Mouse (Mus musculus) heart, adult 8-10 months (tissue): ENCODE data around the gene Lrr1. TPM values are rescaled to one million over a fixed set of nuclear protein-coding genes. Genes with fewer than 3 reads are reported as not detected.
"Not testable (repeated sequence)": the region's sequence is repeated elsewhere in the genome, so short reads cannot be mapped to it uniquely, and the experiment has no call there.

Source experiments
- DNase-seq: peaks from one replicate; pipeline ENCODE4 v3.0.0; 2022; ENCODE audit warnings: low spot score
- total RNA-seq, 4 experiments: library from RNA; stranded (reverse); gene quantifications; 2 replicates each; pipeline ENCODE4 v1.2.4; 2022

Lrr1 gene
- total RNA-seq, 4 experiments from 2014 or later, result not detected

DNA sequence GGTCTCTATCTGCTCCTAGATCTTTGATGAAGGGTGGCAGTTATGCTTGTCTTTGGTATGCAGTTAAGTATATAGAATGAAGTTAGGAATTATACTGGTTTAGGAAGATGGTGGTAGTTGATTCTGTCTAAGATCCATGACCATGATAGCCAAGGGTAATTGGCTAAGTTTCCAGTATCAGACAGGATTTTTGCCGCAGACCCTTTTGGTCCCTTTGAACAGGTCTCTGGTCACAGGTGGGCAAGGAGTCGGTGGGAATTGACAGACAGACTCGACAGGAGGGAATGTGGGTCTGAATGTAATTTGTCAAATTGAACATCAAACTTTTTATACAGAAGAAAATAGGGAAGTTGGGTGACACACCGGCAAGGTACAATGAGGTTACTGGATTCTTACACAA lies 5.0 kb upstream of the Lrr1 start:
- not testable (repeated sequence) for DNase-seq

DNA sequence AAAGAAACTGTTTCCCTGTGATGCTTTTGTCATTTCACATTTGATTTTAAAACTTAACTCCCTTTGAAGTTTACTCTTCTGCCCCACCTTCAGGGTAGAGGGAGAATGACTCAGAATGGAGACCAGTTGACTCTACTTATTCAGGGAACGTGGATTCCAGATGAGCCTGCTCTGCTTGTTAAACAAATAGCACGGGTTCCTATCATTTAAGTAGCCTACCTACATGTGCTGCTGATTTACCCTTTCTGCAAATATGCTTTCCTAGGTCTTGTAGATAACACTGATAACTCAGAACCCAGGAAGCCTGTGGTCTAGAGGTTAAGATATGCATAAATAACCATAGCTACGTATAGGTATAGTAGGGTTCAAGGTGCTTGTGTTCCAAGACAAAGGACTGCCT lies 3.7 kb upstream of the Lrr1 start:
- no peak for DNase-seq

DNA sequence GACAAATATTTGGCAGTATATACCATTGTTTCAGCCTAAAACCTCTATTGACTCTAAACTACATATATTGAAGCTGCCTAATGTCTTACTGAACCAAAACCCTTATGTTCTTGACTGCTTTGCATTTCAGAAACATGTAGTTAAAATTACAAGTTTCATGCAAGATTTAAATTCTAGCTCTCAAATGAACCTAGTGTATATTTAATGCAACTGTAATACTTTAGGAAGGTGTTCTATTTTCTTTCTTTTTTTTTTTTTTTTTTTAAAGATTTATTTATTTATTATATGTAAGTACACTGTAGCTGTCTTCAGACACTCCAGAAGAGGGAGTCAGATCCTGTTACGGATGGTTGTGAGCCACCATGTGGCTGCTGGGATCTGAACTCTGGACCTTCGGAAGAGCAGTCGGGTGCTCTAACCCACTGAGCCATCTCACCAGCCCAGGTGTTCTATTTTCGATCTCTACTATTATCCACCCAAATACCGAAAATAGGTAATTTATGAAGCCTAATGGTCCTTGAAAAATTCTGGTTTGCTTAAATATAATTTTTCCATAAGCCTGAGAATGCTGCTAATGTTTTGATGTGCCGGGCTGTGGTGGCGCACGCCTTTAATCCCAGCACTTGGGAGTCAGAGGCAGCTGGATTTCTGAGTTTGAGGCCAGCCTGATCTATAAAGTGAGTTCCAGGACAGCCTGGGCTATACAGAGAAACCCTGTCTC lies 1.6 kb upstream of the Lrr1 start:
- not testable (repeated sequence) for DNase-seq

DNA sequence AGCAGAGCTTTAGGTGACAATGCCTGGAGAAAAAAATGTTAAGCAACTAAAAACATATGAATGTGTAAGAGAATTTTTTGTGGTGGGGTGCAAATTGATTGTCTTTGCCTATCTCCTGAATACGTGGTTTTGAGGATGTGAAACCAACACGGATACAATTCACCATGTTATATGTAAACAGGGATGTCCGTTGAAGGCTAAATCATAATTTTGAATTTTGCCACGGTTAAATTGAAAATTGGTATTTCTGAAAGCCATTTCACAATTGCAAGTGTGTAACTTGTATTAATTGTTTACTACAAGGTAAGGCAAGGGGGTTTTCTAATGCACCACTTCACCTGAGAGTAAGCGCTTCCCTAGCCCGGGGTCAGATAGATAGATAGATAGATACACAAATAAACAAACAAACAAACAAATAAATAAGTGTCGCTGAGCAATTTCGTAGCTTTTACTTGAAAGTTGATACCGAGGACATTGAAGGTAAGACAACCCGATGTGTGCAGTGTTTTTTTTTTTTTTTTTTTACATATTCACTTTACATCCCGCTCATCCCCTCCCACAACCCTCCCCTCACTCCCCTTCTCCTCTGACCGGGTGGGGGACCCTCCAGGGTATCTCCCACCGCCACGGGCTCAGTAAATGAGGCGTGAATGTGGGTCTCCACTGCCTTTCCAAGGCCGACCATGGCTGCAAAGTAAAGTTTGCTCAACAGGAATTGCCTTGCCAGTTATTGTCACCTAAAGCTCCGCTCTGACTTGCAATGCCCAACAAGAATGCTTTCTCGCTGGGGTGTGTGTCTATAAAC lies 756 bp upstream of the Lrr1 start:
- no peak for DNase-seq

DNA sequence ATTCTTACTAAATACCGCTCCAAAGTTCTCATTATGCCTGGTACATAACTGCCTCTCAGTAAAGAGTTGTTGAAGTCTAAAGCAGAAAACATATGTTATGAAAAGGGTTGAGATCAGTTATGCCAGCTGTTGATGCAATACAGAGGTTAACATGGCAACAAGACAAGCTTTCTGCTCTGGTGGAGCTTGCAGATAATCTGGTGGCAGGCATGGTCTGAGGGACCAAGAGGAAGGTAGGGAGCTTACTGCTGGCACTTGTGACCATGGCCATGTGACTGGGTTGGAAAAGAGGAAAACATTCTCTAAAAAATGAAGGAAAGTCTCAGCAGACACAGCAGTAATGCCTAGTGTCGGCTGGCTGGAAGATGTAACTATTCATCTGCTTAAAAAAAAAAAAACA lies 2.7 kb downstream of the Lrr1 start:
- DNase-seq, result no peak

DNA sequence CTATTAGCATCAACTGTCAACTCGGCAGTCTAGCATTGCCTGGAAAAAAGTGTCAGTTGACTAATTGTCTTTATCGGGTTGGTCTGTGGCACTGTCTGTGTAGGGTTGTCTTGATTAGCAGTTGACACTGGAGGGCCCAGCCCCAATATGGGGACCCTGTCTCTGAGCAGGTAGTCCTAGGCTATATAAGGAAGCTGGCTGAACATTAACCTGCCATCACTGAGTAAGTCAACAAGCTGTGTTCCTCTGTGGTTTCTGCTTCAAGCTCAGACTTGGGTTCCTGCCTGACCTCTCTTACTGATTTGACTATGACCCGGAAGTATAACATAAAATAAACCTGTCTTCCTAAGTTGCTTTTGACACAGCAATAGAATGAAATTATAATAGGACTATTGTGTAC lies 7.4 kb downstream of the Lrr1 start:
- no peak for DNase-seq

DNA sequence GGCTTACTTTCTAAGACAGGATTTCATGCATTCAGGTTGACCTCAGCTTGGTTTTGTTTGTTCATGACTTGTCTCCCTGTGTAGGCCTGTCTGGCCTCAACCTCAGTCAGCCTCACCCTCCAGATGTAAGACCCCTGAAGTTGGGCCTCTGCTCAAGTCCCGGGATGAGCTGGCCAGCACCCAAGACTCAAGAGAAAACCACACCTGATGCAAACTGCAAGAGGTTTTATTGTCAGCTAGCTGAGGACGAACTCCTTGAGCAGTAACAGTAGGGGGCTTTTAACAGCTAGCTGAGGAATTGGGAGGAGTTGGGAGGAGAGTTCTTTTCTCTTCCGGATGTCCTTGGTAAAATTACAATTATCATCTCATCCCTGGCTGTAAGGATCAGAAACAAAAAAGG lies 8.9 kb downstream of the Lrr1 start:
- DNase-seq, result no peak

DNA sequence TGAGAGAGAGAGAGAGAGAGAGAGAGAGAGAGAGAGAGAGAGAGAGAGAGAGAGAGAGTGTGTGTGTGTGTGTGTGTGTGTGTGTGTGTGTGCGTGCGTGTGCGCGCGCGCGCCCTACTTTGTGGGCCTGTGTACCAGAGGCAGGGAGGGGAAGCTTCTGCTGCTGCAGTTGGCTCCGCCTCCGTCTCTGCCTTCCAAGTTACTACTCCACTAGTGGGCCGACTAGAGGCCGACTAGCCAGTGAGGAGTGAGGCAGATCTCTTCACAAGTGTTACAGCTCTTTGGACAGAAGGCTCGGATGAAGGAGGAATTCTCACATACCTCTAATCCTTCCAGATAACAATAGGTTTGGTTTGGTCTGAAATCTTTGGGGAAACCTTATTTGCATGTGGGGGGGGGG lies 10.8 kb downstream of the Lrr1 start:
- no peak for DNase-seq

DNA sequence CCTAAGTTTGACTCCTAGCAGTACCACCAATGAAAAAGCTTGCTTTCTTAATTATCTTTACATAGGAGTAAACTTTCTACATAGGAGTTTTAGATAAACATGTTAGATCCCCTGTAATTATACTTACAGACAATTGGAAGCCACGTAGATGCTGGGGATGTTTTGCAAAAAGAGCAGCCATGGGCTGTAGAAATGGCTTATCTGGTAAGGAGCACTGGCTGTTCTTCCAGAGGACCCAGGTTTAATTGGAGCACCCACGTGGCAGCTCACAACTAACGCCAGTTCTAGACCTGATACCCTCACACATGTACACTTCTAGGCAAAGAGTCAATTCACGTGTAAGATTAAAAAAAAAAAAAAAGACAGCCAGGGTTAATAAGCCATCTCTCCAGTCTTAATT lies 13.2 kb downstream of the Lrr1 start:
- no peak for DNase-seq

DNA sequence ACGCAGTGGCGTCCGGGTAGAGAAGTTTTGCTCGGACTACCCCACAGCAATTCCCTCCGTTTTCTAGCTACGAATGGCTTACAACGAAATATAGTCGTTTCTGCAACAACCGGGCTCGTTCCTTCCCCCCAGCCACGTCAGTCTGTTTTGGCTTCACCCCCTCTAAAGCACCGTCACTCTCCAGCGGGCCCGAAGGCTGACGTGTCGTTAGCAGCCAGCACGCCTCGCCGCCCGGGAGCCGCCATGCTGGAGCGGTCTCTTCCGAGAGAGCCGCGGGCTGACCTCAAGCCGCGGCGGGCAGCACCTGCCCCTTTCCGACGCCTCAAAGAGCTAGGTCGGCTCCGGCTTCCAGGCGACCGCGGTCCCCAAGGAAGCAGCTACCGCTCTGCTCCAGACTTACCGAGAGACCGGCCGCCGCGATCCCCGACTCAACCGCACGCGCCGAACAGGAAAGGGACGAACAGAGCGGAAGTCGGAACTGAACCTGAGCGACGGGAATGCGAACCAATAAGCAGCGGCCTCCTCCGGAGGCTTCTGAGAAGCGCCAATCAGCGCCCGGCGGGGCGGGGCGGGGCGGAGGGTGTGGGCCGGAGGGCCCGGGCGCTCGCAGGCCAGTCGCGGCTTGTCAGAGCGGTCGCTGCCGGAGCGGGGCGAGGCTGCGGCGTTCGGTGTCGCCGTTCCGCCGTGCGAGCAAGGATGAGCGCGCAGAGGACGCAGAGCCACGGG lies 15.1 kb downstream of the Lrr1 start, which contains the start of the genes Rpl36al and Mgat2:
Gene Rpl36al, minus strand, starts transcription at position 501 of the 726 bp plus-strand sequence.
Gene Mgat2, plus strand, starts transcription at position 575 of the 726 bp plus-strand sequence.
- peak; percentile 97 for DNase-seq

DNA sequence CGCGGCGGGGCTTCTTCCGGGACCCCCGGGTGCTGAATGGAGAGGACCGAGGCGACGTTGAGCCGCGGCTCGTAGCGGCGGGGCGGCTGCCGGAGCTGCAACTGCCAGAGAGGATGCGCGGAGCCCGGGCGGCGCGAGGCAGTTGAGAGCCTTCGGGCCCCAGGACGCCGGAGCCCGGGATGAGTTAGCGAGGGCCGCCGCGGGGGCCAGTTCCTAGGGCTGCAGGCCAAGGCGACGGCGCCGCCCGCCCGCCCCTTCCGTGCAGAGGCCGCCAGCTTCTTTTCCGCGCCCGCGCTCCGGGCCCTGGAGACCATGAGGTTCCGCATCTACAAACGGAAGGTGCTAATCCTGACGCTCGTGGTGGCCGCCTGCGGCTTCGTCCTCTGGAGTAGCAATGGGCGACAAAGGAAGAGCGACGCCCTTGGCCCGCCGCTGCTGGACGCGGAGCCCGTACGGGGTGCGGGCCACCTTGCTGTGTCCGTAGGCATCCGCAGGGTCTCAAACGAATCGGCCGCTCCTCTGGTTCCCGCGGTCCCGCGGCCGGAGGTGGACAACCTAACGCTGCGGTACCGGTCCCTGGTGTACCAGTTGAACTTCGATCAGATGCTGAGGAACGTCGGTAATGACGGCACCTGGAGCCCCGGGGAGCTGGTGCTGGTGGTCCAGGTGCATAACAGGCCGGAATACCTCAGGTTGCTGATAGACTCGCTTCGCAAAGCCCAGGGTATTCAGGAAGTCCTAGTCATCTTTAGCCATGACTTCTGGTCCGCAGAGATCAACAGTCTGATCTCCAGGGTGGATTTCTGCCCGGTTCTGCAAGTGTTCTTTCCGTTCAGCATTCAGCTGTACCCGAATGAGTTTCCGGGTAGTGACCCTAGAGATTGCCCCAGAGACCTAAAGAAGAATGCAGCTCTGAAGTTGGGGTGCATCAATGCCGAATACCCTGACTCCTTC lies 16.0 kb downstream of the Lrr1 start:
- peak; percentile 50 for DNase-seq

DNA sequence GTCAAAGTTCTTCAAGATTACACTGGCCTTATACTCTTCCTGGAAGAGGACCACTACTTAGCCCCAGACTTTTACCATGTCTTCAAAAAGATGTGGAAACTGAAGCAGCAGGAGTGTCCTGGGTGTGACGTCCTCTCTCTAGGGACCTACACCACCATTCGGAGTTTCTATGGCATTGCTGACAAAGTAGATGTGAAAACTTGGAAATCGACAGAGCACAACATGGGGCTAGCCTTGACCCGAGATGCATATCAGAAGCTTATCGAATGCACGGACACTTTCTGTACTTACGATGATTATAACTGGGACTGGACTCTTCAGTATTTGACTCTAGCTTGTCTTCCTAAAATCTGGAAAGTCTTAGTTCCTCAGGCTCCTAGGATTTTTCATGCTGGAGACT lies 16.8 kb downstream of the Lrr1 start:
- no peak for DNase-seq

DNA sequence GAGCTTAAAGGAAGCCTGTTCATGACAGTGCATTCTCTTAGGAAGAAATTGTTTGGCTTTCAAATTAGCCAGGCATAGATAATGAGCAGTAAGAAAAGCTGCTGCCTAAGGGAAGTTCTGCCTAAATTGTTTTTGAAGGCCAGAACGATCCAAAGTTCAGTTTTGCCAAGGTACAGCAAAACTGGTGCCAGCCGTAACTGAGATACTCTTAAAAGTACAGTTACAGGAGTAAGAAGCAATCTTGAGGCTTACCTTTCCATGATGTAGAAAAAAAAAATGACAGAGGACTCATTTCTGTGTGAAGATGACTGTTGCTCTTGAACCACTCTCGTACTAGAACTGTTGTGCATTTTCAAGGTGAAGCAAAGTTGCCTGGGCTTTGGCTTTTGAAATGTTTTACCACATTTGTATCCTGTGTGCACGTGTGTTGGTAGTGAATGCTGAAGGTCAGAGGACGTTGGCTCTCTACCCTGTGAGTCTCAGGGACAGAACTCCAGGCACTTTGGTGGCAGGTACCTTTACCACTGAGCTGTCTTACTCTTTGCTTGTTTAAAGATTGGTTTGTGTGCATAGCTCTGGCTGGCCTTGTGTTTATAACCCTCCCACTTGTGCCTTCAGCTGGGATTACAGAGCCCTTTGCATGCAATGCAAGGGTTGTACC lies 18.3 kb downstream of the Lrr1 start:
- DNase-seq, result no peak

DNA sequence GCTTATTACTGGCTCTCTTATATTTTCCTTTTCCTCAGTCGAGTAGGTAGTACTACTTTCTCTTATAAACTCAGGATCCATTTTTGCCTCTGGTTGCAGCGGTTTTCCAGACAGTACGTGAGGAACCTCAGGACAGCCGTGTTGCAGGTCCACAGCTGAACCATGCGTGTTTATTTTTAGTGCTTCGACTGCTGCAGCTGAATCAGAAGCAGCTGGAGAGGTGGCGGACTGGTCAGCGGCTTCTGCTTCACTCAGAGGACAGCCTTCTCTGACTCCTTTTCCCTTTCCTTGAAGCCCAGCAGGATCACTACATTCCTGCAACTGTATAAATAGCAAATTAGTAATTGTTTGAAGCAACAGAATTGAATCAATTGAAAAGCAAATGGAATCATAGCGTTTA lies 21.5 kb downstream of the Lrr1 start:
- DNase-seq, result no peak

DNA sequence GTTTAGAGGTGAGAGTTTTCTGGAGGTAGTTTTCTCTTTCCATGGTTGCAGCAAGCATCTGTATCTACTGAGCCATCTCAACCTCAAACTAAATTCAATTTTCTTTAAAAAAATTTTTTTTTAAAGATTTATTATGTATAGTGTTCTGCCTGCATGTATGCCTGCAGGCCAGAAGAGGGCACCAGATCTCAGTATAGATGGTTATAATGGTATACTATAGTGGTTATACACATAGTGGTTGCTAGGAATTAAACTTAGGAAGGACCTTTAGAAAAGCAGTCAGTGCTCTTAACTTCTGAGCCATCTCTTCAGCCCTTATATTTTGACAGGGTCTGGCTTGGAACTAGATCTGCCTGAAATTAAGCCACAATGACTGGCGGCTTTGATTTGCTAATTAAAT lies 21.9 kb downstream of the Lrr1 start:
- no peak for DNase-seq

DNA sequence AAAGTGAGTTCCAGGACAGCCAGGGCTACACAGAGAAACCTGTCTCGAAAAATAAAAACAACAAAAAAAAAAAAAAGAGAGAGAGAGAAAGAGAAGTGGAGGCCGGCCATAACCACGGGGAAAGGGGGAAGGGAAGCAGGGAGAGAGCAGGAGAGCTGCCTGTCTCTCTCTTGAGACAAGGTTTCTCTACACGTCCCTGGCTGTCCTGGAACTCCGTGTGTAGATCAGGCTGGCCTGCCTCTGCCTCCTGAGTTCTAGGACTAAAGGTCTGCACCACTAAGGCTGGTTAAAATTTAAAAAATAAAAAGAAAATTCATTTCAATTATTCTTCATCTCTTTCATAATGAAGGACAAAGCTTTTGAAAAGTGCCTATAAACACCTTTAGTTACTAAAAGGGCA lies 22.8 kb downstream of the Lrr1 start:
- DNase-seq, result no peak

DNA sequence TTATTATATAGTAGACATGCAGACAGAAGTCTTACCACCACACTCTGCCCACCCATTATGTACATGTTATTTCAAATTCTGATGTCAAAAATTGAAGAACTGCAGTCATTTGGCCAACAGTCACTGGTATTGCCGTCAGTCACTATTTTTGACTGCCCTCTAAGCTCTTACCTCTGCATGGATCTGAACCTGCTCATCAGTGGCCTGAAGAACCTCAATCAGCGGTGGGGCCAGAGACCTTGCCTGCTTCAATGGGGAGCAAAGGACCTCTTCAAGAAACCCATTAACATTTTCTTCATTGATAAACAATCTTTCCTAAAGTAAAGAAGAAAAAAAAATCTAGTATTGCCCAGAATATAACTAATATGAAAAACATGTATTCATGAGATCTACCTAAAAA lies 24.0 kb downstream of the Lrr1 start:
- no peak for DNase-seq

DNA sequence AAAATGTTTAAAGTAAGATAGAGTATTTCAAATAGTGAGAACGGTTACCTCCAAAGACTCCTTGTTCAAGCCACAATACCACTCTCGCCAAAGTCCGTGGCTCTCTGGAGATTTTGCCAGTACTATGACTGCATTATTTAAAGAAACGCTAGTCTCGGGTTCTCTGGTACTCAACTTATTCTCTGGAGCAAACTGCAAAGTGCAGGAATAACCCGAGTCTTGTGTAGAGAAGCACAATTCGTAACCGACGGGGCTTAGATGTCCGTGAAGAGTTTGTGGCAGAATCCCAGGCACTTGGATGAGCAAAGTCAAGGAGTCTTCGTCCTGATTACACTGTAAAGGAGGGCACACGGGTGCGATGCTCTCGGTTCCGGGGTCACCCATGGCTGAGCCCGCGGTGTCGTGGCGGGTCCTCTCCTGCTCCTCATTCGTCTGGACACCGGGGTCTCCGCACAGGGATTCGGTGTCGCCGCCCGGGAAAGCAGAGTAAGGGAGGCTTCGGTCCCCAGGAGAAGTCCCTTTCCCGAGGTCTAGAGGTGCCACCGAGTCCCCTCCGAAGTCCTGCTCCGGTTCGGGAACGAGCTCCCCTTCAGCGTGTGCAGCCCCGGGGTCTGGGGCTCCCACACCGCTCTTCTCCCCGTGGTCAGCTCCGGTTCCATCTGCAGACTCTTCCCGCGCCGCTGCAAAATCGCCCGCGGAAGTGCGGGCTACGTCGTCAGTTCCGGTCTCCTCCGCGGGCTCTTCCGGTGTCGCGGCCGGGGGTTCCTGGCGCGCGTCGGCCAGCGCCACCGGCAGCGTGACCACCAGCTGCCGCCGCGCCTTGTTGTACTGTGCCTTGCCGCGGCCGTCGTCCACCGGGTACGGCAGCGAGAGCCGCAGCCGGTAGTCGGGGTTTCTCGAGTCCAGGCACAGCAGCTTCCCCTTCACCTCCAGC lies 28.1 kb downstream of the Lrr1 start, which contains the start of gene Gm49383:
Gene Gm49383, minus strand, starts transcription at position 661 of the 934 bp plus-strand sequence.
- peak; percentile 60 for DNase-seq

DNA sequence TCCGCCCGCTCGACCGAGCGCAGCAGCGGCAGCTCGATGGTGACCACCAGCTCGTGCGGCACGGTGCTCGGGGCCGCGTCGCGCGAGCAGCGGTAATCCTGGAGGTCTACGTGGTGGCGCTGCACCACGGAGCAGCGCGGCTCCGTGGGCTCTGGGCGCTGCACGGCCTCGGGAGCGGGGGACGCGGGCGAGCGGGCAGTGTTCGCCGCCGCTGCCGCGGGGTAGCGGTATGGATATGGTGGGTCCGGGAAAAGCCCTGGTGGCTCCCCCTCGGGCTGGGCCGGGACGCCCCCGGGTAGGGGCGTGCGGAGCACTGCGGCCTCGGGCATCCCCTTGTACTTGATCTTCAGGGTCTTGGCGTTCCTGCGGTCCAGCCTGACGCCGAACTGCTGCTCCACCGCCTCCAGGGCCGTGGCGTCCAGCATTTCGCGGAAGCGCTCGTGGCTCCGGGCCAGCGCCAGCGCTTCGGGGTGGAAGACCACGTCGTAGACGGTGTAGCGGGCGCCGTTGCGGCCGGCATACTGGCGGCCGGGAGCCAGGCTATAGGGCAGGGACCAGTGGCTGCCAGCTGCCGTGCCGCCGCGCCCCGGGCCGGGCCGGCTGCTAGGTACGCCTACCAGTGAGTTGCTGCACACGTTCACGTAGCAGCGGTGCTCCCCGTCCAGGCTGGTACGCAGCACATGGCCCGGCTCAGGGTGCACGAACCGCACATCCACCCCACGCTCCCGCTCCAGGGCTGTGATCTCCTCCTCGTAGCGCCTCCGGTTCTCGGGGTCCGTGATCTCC lies 29.0 kb downstream of the Lrr1 start:
- peak; percentile 50 for DNase-seq
